Mouse (Mus musculus): Measurements from ENCODE around the gene A730009L09Rik. TPM values are rescaled to one million over a fixed set of nuclear protein-coding genes. Genes with fewer than 3 reads are reported as not detected.

Gene A730009L09Rik
- total RNA-seq, 2 experiments from 2014 or later: not detected

DNA sequence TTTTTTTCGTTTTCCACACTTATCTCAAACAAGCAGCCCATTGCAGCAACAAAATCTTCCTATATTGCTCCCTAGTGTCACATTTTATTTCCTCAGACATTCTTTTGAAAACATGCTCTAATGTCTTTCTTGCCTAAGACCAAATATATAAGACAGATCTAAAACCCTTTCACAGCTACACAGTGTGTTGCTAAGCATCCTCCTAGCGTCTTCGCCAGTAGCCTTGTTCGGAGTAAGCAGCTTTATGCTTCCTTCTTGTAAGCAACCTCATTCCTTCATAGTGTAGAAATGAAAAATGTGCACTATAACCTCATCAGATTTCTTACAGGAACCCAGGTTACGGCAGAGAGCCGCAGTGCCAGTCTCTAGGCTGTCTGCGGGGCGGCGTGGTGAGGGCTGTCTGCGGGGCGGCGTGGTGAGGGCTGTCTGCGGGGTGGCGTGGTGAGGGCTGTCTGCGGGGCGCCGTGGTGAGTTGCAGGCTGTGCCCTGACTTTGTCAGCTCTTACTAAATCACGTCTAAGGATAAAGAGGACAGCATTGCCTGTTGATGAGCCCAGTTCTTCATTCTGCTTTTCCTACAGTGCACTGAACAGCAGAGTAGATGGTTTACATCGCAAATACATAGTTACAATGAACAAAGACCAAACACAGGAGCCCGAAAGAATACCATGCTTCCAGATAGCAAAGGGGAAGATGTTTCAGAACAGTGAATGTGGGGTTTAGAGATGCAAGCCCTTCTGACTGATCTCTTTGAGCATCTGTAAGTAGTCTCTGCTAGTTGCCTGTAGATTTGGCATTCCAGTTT, 43.4 kb downstream of the A730009L09Rik start:
- no peak for DNase-seq
- intact Hi-C loops (cut with DNase I; ENCODE audit: low total_unique reads): no loop called here

DNA sequence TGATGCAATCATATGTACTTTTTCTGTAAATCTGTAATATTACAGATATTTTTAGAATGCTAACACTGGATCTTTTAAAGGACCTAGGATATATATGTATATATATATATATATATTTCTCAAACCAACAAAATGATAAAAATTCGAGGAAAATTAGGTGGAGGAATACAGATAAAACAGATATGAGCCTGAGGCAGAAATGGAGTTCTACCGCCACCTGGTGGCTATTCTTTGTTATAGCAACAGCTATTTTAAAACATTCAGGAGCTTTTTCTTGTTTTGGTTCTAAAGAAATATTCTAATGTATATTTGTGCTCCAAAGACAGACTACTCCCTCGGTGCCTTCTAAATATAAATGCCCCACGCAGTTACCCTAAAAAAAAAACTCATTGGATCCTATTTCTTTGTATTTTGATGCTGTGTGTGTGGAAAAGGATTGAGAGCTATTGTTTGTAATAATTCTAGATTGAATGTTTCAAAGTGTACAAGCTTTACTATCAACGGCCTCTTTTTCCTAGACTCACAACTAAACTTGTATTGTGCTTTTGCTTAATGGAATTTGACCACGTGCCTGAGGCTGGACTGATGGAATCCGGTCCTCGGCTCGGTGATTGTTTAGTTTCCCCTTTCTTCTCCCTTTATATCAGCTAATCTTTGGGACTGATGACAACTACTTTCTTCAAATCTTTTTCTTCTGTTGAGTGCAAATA, 44.8 kb downstream of the A730009L09Rik start:
- DNase-seq: no peak
- intact Hi-C loops (cut with DNase I; ENCODE audit: low total_unique reads): loop anchor here (5.0 kb wide), 1 partner anchor 32 kb away; no protein-coding TSS in a partner anchor

DNA sequence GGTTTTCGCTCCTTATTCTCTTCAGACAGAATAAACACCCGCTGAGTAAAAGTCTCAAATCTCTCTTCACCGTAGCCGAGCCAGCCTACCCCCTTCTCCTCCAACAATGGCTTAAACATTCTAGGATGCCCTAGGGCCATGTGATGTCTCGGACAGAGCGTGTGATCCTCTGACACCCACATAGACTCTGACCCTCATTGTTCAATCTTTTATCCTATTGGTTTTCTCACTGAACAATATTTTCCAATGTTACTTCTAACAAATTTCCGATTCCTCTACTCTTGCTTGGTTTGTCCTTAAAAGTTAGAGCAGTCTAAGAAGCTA, 45.3 kb downstream of the A730009L09Rik start:
- no peak for DNase-seq
- intact Hi-C loops (cut with DNase I; ENCODE audit: low total_unique reads): loop anchor here (5.0 kb wide), 1 partner anchor 33 kb away; no protein-coding TSS in a partner anchor

Other genes starting within 250 kb of the A730009L09Rik start
- 10 to 100 TPM; 18.4 to 20.8 TPM for gene Mrpl39, start 220.6 kb downstream of the A730009L09Rik start, total RNA-seq (2021)

Measured in gastrocnemius, postnatal 14 days (tissue).